Mouse (Mus musculus) gastrocnemius, adult 8-10 months (tissue): ENCODE results near the gene Gpr155. TPM values are rescaled to one million over a fixed set of nuclear protein-coding genes. Genes with fewer than 3 reads are reported as not detected.

Source experiments
- DNase-seq, 2 experiments: peaks; one replicate each; pipeline ENCODE4 v3.0.0; 2022; ENCODE audit warnings: low spot score in 2 of 2
- total RNA-seq, 4 experiments: library from RNA; stranded (reverse); gene quantifications; 2 replicates each; pipeline ENCODE4 v1.2.4; 2022

Gpr155 gene
- total RNA-seq: 10 to 100 TPM; 14.6 to 21.7 (median 19.3) TPM

GRCm38 (mm10) chr2:73386356-73387046, at the start of gene Gpr155:
Gene Gpr155 (minus strand): TSS chr2:73386572.
- DNase-seq: peak; percentile 99 to 100

DNA sequence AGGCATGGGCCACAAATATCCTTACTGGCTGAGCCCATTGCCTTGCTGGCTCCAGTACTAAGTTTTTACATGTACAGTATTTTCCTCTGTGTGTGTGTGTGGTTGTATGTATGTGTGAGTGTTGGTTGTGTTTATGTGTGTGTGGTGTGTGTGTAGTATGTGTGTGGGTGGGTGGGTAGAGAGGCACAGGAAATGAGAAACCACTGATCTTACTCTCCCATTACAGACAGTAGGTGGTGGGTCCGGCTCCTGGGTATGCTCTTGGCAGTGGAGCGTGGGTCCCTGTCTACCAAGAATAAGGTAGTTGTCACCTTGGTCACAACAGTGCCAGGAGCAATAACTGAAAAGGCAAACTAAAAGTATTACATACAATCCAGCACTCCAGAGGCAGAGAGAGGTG, 49.5 kb upstream of the Gpr155 start:
- no peak for DNase-seq

- peak in 1 of 2 experiments; percentile 19 for DNase-seq
Observed at GRCm38 (mm10) chr2:73431959-73432396, 45.6 kb upstream of the Gpr155 start.

GRCm38 (mm10) chr2:73428803-73429468, 42.6 kb upstream of the Gpr155 start:
- DNase-seq: peak; percentile 12 to 46

GRCm38 (mm10) chr2:73427293-73427692, 40.9 kb upstream of the Gpr155 start:
- peak in 1 of 2 experiments; percentile 14 for DNase-seq

DNA sequence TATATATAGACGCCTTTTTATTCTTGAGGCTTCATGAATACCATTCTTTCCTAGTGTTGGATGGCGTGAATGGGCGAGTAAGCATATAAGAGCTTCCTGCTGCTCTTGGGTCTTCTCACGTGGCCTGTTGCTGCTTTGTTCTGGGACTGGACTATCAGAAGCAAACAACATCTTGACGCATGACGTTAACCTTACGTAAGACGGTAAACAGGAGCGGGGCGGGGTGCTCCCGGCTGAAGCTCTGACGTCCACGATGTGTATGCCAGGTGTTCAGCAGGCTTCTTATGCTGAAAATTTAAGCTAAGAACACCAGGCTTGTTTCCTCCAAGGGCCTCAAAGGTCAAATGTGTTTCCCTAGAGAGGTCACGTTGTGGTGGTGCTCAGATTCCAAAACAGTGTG, 39.5 kb upstream of the Gpr155 start:
- DNase-seq: no peak

DNA sequence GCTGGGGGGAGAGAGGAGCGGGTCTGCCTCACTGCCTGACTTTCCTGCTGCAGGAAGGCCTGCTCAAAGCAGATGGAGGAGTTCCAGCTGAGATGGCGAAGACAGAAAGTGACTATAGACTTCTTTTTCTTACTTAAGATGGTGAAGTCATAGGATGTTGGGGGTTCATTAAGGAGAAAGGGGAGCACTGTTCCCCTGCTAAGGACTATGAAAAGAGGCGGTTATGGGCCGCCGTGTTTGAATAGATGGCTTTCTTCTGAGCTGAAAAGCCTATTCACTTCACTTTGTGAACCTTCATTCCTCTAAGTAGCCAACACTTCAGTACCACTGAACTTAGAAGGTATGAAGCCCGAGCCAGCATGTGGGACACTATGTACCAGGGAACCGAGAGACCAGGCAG, 33.4 kb upstream of the Gpr155 start:
- DNase-seq: no peak

DNA sequence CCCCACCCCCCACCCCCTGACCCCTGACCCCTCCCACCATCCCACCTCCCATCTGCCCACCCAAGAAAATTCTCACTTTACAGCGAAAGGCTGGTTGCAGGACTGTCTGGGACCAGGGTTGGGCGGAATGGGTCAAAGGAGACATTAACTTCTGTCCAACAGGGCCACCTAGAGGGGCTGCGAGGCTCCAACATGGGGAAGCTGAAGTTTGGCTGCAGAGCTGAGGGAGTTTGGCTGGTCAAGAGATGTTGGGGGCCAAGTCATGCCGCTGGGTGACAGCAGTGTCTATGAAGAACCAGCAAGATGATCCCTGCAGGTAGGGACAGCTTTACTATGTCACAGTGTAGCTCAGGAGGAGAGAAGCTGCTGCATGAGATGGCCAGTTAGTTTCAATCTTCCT, 32.9 kb upstream of the Gpr155 start:
- DNase-seq: peak in 1 of 2 experiments; percentile 38

GRCm38 (mm10) chr2:73415892-73416291, 29.5 kb upstream of the Gpr155 start:
- no peak for DNase-seq

DNA sequence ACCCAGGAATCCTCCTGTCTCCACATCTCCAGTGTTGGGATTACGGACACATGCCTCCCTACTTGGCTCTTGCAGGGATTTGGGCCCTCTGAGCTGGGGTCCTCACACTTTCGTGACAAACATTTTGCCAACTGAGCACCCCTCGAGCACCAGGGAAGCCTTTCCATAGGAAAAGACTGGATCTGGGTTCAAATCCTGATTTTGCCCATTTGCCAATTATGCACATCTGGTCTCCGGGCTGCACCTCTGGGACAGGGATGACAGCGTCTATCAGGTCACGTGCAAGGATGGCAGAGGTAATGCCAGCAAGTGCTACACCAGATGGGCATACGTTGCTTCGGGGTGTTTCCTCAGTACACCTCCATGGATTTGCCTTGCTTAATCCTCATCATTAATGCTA, 23.7 kb upstream of the Gpr155 start:
- no peak for DNase-seq

- DNase-seq: no peak
Observed at GRCm38 (mm10) chr2:73407662-73408061, 21.3 kb upstream of the Gpr155 start.

- no peak for DNase-seq
Observed at GRCm38 (mm10) chr2:73406336-73406915, 20.1 kb upstream of the Gpr155 start.

DNA sequence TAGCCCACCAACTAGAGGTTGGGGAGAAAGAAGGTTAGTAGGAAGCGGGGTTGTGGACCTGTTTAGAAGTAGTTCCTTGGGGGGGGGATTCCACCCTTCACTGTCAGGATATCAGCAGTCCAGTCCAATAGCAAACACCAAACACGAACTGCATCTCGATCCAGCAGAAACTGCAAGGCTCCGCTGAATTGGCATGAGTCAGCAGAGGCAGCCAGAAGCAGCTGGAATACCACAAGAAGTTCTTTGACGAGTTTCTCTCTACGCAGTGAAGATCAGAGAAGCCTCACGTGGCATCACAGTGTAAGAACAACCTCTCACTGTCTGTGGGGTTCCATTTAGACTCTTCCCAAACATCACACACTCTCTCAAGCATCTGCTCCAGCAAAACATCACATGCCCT, 18.6 kb upstream of the Gpr155 start:
- no peak for DNase-seq

DNA sequence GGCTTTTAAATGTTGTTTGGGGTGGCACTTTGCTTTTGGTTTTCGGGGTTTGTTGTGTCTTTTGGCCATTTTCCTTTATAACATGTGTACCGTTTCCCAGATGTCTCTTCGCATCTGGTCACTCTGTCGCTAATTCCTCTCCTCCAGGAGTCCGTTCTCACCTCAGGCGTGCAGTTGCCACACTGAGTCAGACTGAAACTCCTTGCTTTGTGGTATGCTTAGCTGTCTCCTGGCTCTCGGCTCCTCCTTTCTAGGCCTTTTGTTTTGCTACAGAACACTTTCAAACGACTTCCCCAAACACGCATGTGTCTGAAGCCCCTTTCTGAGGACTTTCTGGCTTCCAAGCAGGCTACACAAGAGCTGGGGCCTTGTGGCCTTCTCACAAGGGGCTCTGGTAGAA, 18.1 kb upstream of the Gpr155 start:
- no peak for DNase-seq

DNA sequence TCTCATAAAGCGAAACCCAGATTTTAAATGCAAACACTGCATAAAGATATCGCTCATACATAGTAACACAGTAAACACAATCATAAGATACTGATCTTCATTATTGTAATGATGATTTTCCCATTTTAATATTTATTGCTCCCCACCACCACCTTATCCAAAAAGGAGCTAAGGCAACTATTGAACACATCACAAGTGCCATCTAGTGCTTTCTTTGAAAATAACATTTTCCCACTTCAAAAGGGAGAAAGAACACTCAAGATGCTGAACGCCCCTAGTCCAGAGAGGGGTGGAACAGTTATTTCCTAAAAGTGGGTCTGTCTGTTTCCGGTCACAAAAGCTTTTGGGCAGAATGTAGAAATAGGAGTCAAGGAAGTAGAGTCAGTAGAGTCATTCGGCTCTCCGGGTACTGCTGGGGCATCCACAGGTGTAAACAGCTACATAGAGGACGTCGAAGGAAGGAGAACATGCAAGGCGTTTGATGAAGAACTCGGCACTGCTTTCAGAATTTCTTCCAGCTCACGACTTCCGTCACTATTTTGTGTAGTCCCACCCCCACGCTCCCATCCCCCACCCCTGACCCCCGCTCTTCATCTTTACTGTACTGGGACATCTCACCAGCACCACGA, 17.1 kb upstream of the Gpr155 start:
- DNase-seq: no peak

GRCm38 (mm10) chr2:73401689-73402088, 15.3 kb upstream of the Gpr155 start:
- no peak for DNase-seq

DNA sequence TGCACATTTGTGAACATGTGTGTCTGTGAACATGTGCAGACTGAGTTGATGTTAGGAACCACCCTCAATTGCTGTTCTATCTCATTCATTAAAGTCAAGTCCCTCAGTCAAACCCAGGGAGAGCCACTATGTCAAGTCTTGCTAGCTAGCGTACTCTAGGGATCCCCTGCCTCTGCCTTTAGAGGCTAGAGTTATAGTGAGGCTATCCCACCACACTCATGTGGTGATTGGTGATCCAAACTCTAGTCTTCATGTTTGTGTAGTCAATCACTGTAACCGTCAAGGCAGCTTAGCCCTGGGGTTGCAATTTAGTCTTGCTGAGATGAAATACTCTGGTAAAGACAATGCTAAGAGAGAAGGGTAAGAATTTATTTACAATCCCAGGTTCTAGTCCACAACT, 11.1 kb upstream of the Gpr155 start:
- no peak for DNase-seq

GRCm38 (mm10) chr2:73396828-73397325, 10.5 kb upstream of the Gpr155 start:
- DNase-seq: no peak

DNA sequence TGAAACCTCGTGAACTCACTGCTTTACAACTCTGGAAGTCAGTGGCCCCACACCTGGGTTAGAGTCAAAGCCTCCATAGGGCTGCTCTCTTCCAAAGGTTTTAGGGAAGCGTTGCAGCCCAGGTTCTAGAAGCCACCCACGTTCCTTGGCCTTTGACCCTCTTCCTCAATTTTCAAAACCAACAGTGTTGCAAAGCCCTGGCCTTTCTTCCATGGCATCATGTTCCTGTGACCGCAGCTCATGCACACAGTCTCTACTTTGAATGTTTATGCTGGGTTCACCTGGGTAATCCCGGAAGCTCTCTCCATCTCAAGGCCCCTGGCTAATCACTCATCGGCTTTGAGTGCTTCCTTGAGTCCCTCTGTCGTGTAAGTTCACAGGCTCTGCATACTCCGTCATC, 9.1 kb upstream of the Gpr155 start:
- DNase-seq: no peak

DNA sequence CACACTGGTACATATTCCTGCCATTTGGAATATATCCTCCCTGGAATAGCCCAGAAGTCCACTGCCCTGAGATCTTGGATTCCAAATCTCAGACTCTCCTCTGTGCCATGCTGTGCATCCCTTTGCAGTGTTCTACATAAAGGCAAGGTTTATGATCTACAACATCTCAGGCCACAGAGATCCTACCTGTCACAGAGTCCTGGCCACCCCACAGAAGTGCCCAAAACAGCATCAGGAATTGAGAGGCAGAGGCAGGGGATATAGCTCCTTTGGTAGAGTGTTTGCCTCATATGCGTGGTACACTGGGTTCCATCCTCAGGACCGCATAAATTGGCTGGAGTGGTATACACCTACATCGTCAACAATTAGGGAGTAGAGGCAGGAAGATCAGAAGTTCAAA, 8.1 kb upstream of the Gpr155 start:
- DNase-seq: no peak

GRCm38 (mm10) chr2:73392772-73393171, 6.4 kb upstream of the Gpr155 start:
- no peak for DNase-seq

DNA sequence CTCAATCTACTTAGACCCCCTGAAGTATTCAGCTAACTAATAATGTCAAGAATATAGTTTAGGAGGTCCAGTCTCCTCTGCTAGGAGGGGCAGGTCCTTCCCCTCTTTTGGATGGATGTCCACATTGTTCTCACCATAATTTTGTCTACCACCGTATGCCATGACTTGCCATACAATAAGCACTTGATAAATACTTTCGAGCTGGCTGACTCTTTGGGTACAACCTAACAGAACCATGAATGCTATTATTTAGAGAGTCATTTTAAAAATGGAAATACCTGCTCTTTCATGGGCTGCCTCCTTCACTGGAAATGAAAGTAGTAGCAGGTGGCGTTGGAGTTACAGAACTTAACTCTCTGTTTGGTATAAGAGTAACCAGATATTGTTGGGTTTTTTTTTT, 3.6 kb upstream of the Gpr155 start:
- DNase-seq: no peak
